Mouse (Mus musculus) thymus, adult 2 months (tissue): ENCODE results near the gene Malsu1. TPM values are rescaled to one million over a fixed set of nuclear protein-coding genes. Genes with fewer than 3 reads are reported as not detected.

Source experiments
- DNase-seq: peaks from one replicate; pipeline ENCODE4 v3.0.0; 2021
- H3K27ac ChIP-seq: fragments of 200-500 bp; 2 replicates; pipeline ENCODE4 v1.5.1; 2012; ENCODE audit warnings: low read length, control low read depth; ENCODE audit not compliant: control insufficient read depth, insufficient read depth
- H3K27me3 ChIP-seq: fragments of 200-500 bp; 2 replicates; pipeline ENCODE4 v1.6.1; 2012; ENCODE audit warnings: mild to moderate bottlenecking, low read length, moderate library complexity, mixed read lengths; ENCODE audit not compliant: control insufficient read depth, insufficient read depth
- H3K36me3 ChIP-seq: fragments of 200-500 bp; 2 replicates; pipeline ENCODE4 v1.6.1; 2012; ENCODE audit warnings: mild to moderate bottlenecking, low read length, moderate library complexity; ENCODE audit not compliant: control insufficient read depth, insufficient read depth
- H3K4me1 ChIP-seq: fragments of 200-500 bp; replicated peaks from 2 replicates; pipeline ENCODE4 v1.6.1; 2012; ENCODE audit warnings: low read length; ENCODE audit not compliant: control insufficient read depth, insufficient read depth
- H3K4me3 ChIP-seq: fragments of 200-500 bp; 2 replicates; pipeline ENCODE4 v1.5.1; 2012; ENCODE audit warnings: mild to moderate bottlenecking, low read length, control low read depth, moderate library complexity; ENCODE audit not compliant: control insufficient read depth, insufficient read depth
- CTCF ChIP-seq: fragments of 200-500 bp; IDR thresholded peaks from 2 replicates; pipeline ENCODE4 v1.5.1; 2012; ENCODE audit warnings: mild to moderate bottlenecking, control low read depth, low read length, moderate library complexity, borderline replicate concordance; ENCODE audit not compliant: control insufficient read depth, poor library complexity, insufficient read depth; ENCODE audit errors: extremely low read depth
- POLR2A ChIP-seq: fragments of 200-500 bp; IDR thresholded peaks from 2 replicates; pipeline ENCODE4 v1.6.1; 2012; ENCODE audit warnings: mild to moderate bottlenecking, low read length, control low read depth, moderate library complexity; ENCODE audit not compliant: control insufficient read depth, poor library complexity, insufficient read depth; ENCODE audit errors: extremely low read depth
- WGBS: fragments of 180-500 bp; shearing (Covaris S2); methylation state at CpG from one replicate; pipeline ENCODE4 v1.1.7; 2018; 5-methylcytosine and 5-hydroxymethylcytosine counted together
- polyA plus RNA-seq: library from polyadenylated mRNA; depleted of rRNA; stranded (reverse); fragments of >200 nt; gene quantifications from 2 replicates; pipeline ENCODE4 v1.2.3, GENCODE M21; 2012

Malsu1 gene
- polyA plus RNA-seq, 1 experiment = 23.8 TPM

DNA sequence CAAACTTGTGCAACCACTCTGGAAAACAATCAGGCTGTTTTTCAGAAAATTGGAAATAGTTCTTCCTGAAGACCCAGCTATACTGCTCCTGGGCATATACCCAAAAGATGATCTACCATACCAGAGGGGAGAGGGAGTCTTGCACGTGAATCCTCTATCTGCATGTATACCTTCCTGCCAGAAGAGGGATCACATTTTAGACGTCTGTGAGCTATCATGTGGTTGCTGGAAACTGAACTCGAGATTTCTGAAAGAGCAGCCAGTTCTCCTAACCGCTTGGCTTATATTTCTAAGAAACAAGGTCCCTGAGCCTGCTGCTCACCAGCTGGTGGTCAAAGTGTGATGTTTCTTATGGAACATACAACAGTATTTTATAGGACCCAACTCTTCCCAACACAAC lies 5.2 kb upstream of the Malsu1 start:
- Histone ChIP-seq H3K4me3 (no peak overlapping the region), H3K27me3 (no peaks in the 10 kb centered on the region), H3K4me1 (no peaks in the 10 kb centered on the region), H3K36me3 (no peaks in the 10 kb centered on the region), H3K27ac (no peak overlapping the region)
- no peak for TF ChIP-seq POLR2A
- TF ChIP-seq CTCF = no peak
- 39% methylated on average over 3 of the region's 4 CpGs for WGBS
- DNase-seq = no peak

DNA sequence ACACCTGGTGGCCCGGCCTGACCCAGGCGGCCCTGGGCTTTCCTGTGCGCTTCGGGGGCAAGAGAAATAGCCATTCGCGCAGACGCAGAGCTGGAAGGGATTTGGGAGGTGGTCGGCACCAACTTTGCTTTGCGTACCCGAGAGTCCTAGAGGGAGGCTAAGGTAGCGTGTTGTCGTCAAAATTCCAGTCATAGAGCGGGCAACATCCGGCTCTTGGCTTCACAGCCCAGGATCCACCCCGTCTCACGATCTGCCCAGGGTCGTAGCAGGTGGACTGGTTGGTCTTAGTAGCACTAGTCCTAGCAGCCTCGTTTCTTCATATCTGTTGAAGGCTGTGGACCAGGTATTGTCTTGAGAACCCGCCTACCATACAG lies 509 bp downstream of the Malsu1 start:
- no peak for DNase-seq
- peak; percentile 1; the same call in 1 of the 2 replicates for TF ChIP-seq CTCF
- no peak for TF ChIP-seq POLR2A
- WGBS = under 1% methylated on average over 19 of the region's 19 CpGs

DNA sequence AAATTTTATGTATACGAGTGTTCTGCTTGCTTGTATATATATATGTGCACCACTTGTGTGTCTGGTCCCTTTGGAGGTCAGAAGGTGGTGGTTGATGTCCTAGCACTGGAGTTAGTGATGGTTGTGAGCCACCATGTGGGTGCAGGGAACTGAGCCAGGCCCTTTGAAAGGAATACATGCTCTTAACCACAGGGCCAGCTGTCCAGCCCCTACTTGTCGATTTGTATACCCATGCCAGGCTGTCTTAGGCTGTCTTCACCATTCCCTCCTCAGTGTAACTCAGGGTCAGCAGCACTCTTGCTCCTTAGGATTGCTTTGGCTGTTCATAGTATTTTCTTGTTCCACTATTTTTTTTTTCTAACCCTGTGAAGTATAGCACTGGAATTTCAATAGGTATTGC lies 4.3 kb downstream of the Malsu1 start:
- 0 out of 2 replicates have a peak, but pooled peaks cover 2% of the 10 kb centered on the region for H3K4me1 ChIP-seq
- TF ChIP-seq CTCF (no peak), POLR2A (no peak)
- H3K27ac ChIP-seq = no peak overlapping the region
- no peak for DNase-seq
- H3K27me3 ChIP-seq = no peaks in the 10 kb centered on the region
- WGBS = 92% methylated on average over 2 of the region's 2 CpGs
- no peak overlapping the region for H3K4me3 ChIP-seq
- 0 out of 2 replicates have a peak, but pooled peaks cover 4% of the 10 kb centered on the region for H3K36me3 ChIP-seq

More for the DNA sequence above, 509 bp downstream of the Malsu1 start:
- no peaks in the 10 kb centered on the region for H3K27me3 ChIP-seq
- 0 out of 2 replicates have a peak, but pooled peaks cover 2% of the 10 kb centered on the region for H3K4me1 ChIP-seq
- peak overlapping the region; percentile 91 for H3K4me3 ChIP-seq
- H3K36me3 ChIP-seq = 0 out of 2 replicates have a peak, but pooled peaks cover 1% of the 10 kb centered on the region
- H3K27ac ChIP-seq = no peak overlapping the region

DNA sequence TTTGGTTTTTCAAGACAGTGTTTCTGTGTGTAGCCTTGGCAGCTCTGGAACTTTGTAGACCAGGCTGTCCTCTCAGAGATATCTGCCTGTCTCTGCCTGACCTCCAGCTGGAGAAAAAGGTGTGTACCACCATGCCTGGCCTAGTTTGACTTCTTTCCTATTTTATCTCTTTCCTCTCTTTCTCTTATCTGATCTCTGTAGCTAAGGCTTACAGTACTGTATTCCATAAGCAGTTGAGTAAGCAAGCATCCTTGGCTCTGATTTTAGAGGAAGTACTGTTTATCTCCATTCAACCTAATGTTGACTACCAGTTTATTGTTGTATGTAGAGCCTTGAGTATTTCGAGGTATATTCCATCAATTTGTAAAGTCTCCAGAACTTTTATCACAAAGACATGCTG lies 5.7 kb downstream of the Malsu1 start:
- 95% methylated on average over 1 of the region's 1 CpGs for WGBS
- TF ChIP-seq CTCF (no peak), POLR2A (no peak)
- DNase-seq = no peak

DNA sequence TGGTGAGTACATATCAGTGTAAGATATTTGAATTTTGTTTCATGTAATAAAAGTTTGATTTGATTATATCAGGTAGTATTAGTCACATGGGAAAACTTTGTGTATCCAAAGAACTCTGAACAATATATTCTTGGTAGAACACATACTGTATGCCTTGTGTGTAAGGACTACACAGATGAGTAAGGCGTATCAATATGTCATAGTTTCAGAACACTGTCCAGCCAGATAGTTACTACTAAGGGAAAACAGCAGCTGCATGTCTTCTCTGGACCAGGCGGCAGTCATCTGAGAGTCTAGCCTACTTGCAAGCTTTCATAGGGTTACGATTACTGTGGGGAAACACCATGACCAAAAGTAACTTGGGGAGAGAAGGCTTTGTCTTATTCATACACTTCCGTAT lies 9.4 kb downstream of the Malsu1 start:
- no peak for DNase-seq
- H3K36me3 ChIP-seq = peaks cover 32% of the 10 kb centered on the region

More for the DNA sequence above, 5.7 kb downstream of the Malsu1 start:
- peaks cover 12% of the 10 kb centered on the region for H3K36me3 ChIP-seq
- H3K4me3 ChIP-seq = no peak overlapping the region
- no peaks in the 10 kb centered on the region for H3K27me3 ChIP-seq
- H3K4me1 ChIP-seq = 0 out of 2 replicates have a peak, but pooled peaks cover 2% of the 10 kb centered on the region
- H3K27ac ChIP-seq = no peak overlapping the region

DNA sequence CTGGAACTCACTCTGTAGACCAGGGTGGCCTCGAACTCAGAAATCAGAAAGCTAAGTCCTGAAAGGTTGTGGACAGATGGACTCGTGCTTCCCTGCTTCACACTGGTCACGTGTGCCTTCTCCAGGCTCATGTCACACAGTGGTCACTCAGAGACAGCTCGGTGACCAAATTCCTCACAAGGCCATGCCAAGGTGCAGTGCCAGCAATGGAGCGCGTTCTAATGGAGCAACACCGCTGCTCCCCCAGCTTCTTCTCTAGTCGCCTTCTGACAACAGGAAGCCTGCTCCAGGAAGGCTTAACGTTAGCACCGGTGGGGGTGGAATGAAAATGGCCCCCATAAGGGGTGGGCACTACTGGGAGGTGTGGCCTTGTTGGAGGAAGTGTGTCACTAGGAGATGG lies 21.4 kb downstream of the Malsu1 start:
- H3K27ac ChIP-seq = no peak overlapping the region
- no peak overlapping the region for H3K4me3 ChIP-seq
- H3K27me3 ChIP-seq = no peaks in the 10 kb centered on the region
- WGBS = 96% methylated on average over 10 of the region's 10 CpGs
- peaks cover 3% of the 10 kb centered on the region; the same call in 1 of the 2 replicates for H3K36me3 ChIP-seq
- no peak for DNase-seq
- TF ChIP-seq POLR2A = no peak
- no peak for TF ChIP-seq CTCF
- H3K4me1 ChIP-seq = no peaks in the 10 kb centered on the region

More for the DNA sequence above, 9.4 kb downstream of the Malsu1 start:
- Histone ChIP-seq H3K4me1 (no peaks in the 10 kb centered on the region), H3K27me3 (no peaks in the 10 kb centered on the region), H3K4me3 (no peak overlapping the region), H3K27ac (no peak overlapping the region)
- WGBS = 97% methylated on average over 4 of the region's 4 CpGs
- TF ChIP-seq CTCF (no peak), POLR2A (no peak)

DNA sequence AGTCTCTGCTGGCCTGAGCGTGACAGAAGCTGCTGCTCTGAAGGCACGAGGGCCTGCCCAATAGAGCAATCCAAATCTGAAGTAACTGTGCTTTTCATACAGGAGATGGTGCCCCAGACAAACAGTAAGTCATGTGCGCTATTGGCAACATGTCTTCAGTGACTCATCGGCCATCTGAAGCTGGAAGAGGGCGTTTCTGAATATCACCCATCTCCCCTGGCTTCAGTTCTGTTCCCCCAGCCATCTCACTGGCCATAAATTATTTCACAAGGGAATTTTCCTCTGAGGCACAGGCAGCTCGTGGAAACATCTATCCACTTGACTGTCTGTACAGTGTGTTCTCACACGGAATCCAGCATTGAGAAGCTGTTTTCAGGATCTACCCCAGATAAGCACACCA lies 22.8 kb downstream of the Malsu1 start:
- DNase-seq = no peak
- Histone ChIP-seq H3K27ac (no peak overlapping the region), H3K4me3 (no peak overlapping the region), H3K27me3 (no peaks in the 10 kb centered on the region), H3K36me3 (no peaks in the 10 kb centered on the region), H3K4me1 (no peaks in the 10 kb centered on the region)
- WGBS = 94% methylated on average over 7 of the region's 7 CpGs
- TF ChIP-seq POLR2A = no peak
- TF ChIP-seq CTCF = no peak
